29 mouse cellular contexts compared by ENCODE assay signal in the genomic region with DNA sequence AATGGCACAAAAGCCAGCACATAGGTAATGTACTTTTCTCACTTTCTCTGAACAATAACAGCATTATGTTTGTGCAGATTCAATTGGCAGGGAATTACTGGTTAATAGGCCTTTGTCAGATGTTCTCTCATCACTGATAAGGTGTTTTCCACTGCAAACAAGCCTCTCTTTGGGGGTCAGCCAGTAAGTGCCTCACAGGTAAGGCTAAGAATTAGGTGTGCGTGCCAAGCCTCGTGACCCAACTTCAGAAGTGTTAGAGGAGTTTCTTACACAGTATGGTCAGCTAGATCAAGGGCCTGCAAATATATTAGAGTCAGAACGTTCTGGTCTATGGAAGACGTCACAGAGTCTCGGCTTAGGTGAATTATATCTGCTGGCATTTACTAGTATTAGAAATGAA. TPM values are rescaled to one million over a fixed set of nuclear protein-coding genes. Genes with fewer than 3 reads are reported as not detected.
DNase-seq lines count a peak whose midpoint lies in the region; ATAC-seq and TF ChIP-seq lines count a peak whose summit lies in the region.
"Had no signal": no experiment of that assay in that cellular context is flagged by ENCODE, and none has a peak within 500 bp of the region (broad histone marks: within the 10 kb centered on the region; RNA-seq: fewer than 3 reads in every experiment).

No protein-coding gene starts in this region.

- H3K27ac ChIP-seq in heart, embryonic 13.5 days (replicated peaks): no peak overlapping the region
- H3K27ac ChIP-seq in heart, embryonic 12.5 days (ENCODE audit: poor library complexity, severe bottlenecking): no peak overlapping the region
- no peak overlapping the region for H3K27ac ChIP-seq in lung, postnatal 0 days (ENCODE audit: low read length)
- no peak overlapping the region for H3K27ac ChIP-seq in bone marrow macrophage, adult 2 months (ENCODE audit: insufficient read depth, low read depth, low read length)
- H3K27ac ChIP-seq: embryonic facial prominence, embryonic 10.5 days; embryonic facial prominence, embryonic 13.5 days; forebrain, embryonic 12.5 days; forebrain, embryonic 15.5 days; hindbrain, embryonic 14.5 days; hindbrain, postnatal 0 days had no signal

- peak; percentile 32 to 62 for DNase-seq in lung, adult 18-20 months
- no peak for DNase-seq in lung, postnatal 0 days (ENCODE audit: low spot score)
- no peak for DNase-seq in yolk sac, embryonic 10.5 days (ENCODE audit: low spot score)
- DNase-seq: adrenal gland, adult 2 months; adrenal gland, postnatal 14 days; B cell, adult 2 months; cerebellum, adult 11-12 months; cerebellum, adult 8-10 months; cerebellum, postnatal 10 days; cerebellum, postnatal 36 days; embryo, embryonic 11 days; gastrocnemius, postnatal 14 days; heart, adult 11 months; heart, postnatal 14 days; heart, postnatal 4 days had no signal

- no peak for ATAC-seq in heart, embryonic 13.5 days (ENCODE audit: extremely low read depth, insufficient number of reproducible peaks, low FRiP score, low TSS enrichment)
- ATAC-seq in heart, embryonic 12.5 days (ENCODE audit: insufficient number of reproducible peaks, low FRiP score): no peak
- no peak for ATAC-seq in lung, postnatal 0 days
- ATAC-seq: forebrain, embryonic 15.5 days; hindbrain, postnatal 0 days; inflammation-experienced regulatory T-cells, adult 6 months had no signal

- no peak for TF ChIP-seq CTCF in lung, postnatal 0 days (IDR thresholded peaks at IDR 0.05)
- TF ChIP-seq CTCF in bone marrow macrophage, adult 2 months (IDR thresholded peaks at IDR 0.05; ENCODE audit: low read depth, low read length): no peak

- TF ChIP-seq EP300 in lung, postnatal 0 days (IDR thresholded peaks at IDR 0.05): no peak; the same call in 1 of the 2 replicates

- H3K4me3 ChIP-seq in heart, embryonic 13.5 days: no peak overlapping the region
- H3K4me3 ChIP-seq in heart, embryonic 12.5 days: no peak overlapping the region
- no peak overlapping the region for H3K4me3 ChIP-seq in lung, postnatal 0 days (ENCODE audit: low read depth, low read length)
- peak overlapping the region; percentile 30 for H3K4me3 ChIP-seq in bone marrow macrophage, adult 2 months (ENCODE audit: insufficient read depth, low read length)
- H3K4me3 ChIP-seq: embryonic facial prominence, embryonic 10.5 days; embryonic facial prominence, embryonic 13.5 days; erythroblast, embryonic 14.5 days; forebrain, embryonic 12.5 days; forebrain, embryonic 15.5 days had no signal

- H3K9ac ChIP-seq in heart, embryonic 13.5 days: no peak overlapping the region
- H3K9ac ChIP-seq in heart, embryonic 12.5 days: no peak overlapping the region
- H3K9ac ChIP-seq in lung, postnatal 0 days (replicated peaks; ENCODE audit: low read depth): no peak overlapping the region
- H3K9ac ChIP-seq: embryonic facial prominence, embryonic 13.5 days; forebrain, embryonic 12.5 days; forebrain, embryonic 15.5 days; hindbrain, embryonic 14.5 days had no signal

- H3K36me3 ChIP-seq in heart, embryonic 13.5 days: peaks cover 32% of the 10 kb centered on the region
- peaks cover 32% of the 10 kb centered on the region for H3K36me3 ChIP-seq in heart, embryonic 12.5 days
- H3K36me3 ChIP-seq in lung, postnatal 0 days (ENCODE audit: insufficient read depth, low read length): no peaks in the 10 kb centered on the region

- whole genome bisulfite sequencing in heart, embryonic 13.5 days: 74% methylated on average over 5 of the region's 5 CpGs
- WGBS in heart, embryonic 12.5 days: 79% methylated on average over 5 of the region's 5 CpGs
- 68% methylated on average over 5 of the region's 5 CpGs for WGBS in lung, postnatal 0 days

- no peaks in the 10 kb centered on the region for H3K9me3 ChIP-seq in heart, embryonic 13.5 days
- H3K9me3 ChIP-seq in heart, embryonic 12.5 days (replicated peaks): no peaks in the 10 kb centered on the region
- no peaks in the 10 kb centered on the region for H3K9me3 ChIP-seq in lung, postnatal 0 days (ENCODE audit: low read length)
- H3K9me3 ChIP-seq: embryonic facial prominence, embryonic 10.5 days; embryonic facial prominence, embryonic 13.5 days; forebrain, embryonic 12.5 days; forebrain, embryonic 15.5 days; G1E had no signal

- TF ChIP-seq POLR2A in bone marrow macrophage, adult 2 months (IDR thresholded peaks at IDR 0.05; ENCODE audit: borderline replicate concordance, low read depth, low read length): no peak

- H3K4me2 ChIP-seq in heart, embryonic 13.5 days: 0 out of 2 replicates have a peak overlapping the region, but pooled peaks have one; percentile 64
- no peak overlapping the region for H3K4me2 ChIP-seq in heart, embryonic 12.5 days
- no peak overlapping the region for H3K4me2 ChIP-seq in lung, postnatal 0 days (replicated peaks; ENCODE audit: low read depth, low read length)
- H3K4me2 ChIP-seq: embryonic facial prominence, embryonic 13.5 days; forebrain, embryonic 12.5 days; forebrain, embryonic 15.5 days; heart, embryonic 11.5 days; hindbrain, embryonic 14.5 days had no signal

- H3K27me3 ChIP-seq in heart, embryonic 13.5 days (replicated peaks): no peaks in the 10 kb centered on the region
- no peaks in the 10 kb centered on the region for H3K27me3 ChIP-seq in heart, embryonic 12.5 days (replicated peaks)
- no peaks in the 10 kb centered on the region for H3K27me3 ChIP-seq in lung, postnatal 0 days (replicated peaks; ENCODE audit: insufficient read depth, low read length)
- H3K27me3 ChIP-seq: CH12.LX; embryonic facial prominence, embryonic 13.5 days; forebrain, embryonic 12.5 days; forebrain, embryonic 15.5 days had no signal

- H3K4me1 ChIP-seq in heart, embryonic 13.5 days: peaks cover 11% of the 10 kb centered on the region; the same call in 1 of the 2 replicates
- no peaks in the 10 kb centered on the region for H3K4me1 ChIP-seq in heart, embryonic 12.5 days (replicated peaks)
- H3K4me1 ChIP-seq in lung, postnatal 0 days (ENCODE audit: insufficient read depth, low read depth, low read length): no peaks in the 10 kb centered on the region
- peaks cover 20% of the 10 kb centered on the region for H3K4me1 ChIP-seq in bone marrow macrophage, adult 2 months (ENCODE audit: control insufficient read depth, insufficient read depth, low read length)
- H3K4me1 ChIP-seq: embryonic facial prominence, embryonic 10.5 days had no signal

RNA-seq across cellular contexts. Expression of a gene that starts 2.3 kb away (rescaled TPM):
- polyA plus RNA-seq in heart, embryonic 13.5 days (2015; fragmentation: Nextera tagmentation; extraction: Ambion mirVana): 122 and 129 TPM in 2 replicates
- 149 and 153 TPM in 2 replicates for polyA plus RNA-seq in heart, embryonic 12.5 days (2016; fragmentation: Nextera tagmentation; extraction: Ambion mirVana)
- polyA plus RNA-seq in lung, postnatal 0 days (2015; fragmentation: Nextera tagmentation; extraction: Ambion mirVana): 243 and 250 TPM in 2 replicates
- 673 and 727 TPM in 2 replicates for polyA plus RNA-seq in bone marrow macrophage, adult 2 months (2012; ENCODE audit: insufficient read depth, insufficient read length, missing spikeins)

Comparison
In these comparisons a context has a peak if more than half of its experiments do, and no peak if none do; other contexts are left out.
1. DNase-seq: peak in lung, adult 18-20 months (2 of 2); none in lung, postnatal 0 days (single experiment) and yolk sac, embryonic 10.5 days (single experiment).